Mouse (Mus musculus): ENCODE results near the gene Pld6.

Gene Pld6

DNA sequence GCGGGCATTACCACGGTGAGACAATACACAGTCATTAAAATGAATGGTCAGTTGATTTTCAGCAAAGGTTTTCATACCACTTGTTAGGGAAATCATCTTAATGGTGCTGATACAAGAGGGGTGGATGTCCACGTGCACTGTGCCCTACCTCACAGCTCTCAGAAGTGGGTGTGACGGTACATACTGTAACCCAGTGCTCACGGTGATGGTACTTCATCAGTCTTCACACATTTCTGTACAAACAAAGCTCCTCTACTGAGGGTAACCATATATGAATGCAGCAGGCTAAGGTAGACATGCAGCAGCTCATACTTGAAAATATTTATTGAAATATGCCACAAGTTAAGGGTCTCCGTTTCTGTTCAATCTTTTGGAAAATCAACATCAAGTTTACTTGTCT lies 3.9 kb downstream of the Pld6 start:
- no peak for DNase-seq

DNA sequence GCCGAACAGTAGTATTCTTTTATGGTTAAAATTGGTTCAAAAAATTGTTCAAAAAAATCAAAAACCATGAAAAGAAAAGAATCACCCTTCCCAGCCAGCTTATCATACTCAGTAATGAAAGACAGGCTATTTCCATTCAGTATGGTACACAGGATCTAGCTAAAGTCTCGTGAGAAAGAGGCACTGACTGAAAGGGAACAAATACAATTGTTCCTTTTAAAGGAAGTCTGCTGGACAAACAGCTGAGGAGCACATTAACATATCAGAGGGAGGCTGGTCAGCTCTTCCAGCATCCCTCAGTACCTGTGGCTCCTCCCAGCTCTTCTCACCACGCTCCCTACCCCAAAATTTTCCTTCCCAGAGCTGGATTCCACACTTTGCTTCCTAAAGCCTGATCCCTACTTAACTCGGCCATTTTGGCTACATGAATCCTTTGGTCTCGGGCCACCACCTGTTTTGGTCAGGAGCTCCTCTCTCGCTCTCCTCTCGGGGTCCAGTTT lies 5.3 kb downstream of the Pld6 start:
- no peak for DNase-seq

DNA sequence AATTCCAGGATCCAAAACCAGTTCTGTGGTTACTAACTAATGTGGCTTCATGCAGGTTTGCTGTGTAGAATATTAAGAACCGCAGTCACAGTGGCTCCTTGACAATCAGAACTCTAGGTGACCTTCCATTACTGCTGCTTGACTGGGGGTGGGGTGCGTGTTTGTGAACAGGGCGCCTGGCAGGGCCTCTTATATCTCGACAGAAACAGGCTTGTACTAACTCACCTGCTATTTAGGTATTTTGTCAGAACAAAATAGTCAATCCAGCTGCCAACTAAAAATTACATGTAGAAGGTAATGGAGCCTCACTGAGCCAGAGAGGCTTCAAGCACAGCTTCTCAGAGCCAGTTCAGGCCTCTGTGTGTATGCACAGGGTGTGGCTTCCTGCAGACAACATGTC lies 7.2 kb downstream of the Pld6 start:
- DNase-seq: no peak

DNA sequence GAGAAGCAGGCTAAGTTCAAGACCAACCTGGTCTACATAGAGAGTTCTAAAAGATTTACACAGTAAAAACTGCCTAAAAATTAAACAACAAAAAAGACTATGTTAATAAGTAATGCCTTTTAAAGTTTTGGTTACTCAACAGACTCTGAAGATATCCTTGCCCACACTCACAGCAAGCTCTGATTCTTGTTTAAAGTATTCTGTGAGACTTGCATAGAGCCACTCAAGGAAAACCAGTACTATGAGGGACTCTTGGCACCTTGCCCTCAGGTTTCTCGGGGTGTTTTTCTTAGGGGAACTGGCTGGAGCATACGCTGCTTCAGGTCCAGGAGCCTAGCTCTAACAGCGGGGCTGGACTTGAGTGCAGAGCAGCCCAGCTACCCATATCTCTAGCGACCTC lies 8.0 kb downstream of the Pld6 start:
- DNase-seq: no peak

DNA sequence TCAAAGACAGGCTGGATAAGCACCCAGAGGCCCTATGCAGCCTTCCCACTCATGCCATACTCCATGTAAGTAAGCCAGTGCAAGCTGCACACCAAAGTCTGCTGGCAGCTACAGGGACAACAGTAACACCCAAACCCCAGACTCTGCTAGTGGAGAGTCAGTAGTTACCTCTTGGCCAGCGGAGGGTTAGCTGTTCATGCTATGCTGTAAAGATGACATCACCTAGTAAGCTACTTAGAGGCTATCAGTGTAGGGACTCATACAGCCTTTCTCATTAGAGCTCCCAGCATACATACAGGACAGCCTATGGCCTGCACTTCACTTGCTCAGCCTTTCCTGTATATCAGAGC lies 8.6 kb downstream of the Pld6 start:
- DNase-seq: no peak

DNA sequence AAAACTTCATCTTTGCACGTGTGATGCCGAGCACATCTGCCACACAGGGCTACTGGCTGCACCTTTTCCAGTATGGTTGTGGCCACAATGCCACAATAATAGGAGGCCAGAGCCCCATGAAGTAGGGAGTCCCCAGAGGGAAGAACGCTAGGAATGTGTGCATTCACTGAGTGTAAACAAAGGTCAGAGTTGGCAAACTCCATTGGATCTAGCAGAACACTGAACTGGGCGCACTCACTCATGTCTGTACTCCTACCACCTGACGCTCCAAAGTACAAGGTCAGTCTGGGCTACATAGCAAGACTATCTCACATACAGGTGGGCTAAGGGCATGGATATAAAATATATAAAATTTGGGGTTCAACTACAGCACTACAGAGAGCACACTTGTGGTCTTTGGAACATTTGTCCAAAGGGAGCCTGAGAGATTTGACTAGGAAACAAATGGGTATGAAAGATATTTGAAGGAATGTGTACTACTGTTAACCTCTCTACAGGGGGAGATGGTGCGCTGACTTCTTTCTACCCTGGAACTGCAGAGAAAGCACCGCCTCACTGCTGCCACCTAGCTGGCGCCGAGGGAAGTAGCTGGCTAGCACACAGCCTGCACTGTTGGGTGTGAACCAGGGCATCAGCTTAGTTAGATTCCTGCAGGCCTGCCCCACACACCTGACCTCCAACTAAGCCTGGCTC lies 9.1 kb downstream of the Pld6 start:
- DNase-seq: peak; percentile 83

DNA sequence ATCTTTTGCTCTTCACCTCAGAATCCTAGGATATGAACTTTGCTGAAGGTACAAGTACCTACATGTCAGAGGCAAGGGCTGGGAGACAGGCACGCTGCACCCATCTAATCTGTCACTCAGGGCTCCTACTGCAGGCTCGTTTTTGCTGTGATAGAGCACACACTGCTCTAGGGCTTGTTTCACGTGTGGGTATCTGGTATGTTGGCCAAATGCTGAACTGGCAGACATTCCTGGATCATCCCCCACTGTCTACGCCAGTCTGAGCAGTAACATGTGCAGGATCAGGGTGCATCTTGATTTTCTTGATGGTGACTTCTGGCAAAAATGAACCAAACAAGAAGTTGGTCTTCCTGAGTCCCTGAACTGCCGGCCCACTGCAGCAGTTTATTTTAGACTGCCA lies 10.2 kb downstream of the Pld6 start:
- no peak for DNase-seq

DNA sequence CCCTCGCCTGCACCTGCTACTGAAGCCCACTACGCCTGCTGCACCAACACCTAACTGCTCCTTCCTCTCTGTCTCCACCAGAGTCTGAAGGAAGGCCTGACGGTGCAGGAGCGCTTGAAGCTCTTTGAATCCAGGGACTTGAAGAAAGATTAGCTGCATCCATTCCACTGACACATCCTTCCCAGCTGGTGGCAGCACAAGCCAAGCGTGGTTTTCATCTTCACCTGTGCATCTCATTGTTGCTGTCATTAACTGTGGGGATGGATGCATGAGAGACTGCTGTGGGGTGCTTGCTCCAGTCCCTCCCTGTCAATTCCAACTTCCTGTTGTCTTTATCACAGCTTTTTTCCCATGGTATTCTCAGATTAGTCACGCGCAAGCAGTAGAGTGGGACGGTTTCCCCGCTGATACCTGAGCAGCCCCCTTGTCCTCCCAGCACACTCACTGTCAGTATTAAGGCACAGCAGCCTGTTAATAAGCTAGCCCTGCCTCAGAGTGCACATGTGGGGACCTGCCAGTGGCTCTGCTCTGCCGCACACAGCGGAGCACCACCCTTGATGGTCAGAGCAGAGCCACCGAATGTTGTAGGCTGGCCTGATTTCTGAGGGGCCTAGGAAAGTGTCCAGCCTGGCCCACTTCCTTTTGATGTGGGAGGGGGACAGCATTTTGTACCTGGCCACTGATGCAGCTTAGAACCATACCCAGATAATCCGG lies 11.9 kb downstream of the Pld6 start:
- no peak for DNase-seq

DNA sequence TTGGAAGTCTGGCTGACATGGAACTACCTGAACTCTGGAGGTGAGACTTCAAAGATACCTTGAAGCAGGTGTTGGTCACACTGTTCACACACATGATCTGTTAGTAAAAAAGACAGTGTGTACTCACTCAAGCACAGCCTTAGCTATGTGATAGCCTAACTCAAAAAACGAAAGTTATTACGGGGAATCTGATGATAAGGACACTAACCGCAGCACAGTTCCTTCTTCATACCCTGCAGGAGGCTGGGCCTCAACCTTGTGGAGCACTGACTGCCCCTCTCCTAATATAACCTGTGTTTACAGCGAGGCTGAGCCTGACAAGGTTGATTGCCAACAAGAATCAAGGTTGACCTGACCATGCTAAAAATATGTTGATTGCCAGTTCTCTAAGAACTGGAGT lies 12.9 kb downstream of the Pld6 start:
- no peak for DNase-seq

DNA sequence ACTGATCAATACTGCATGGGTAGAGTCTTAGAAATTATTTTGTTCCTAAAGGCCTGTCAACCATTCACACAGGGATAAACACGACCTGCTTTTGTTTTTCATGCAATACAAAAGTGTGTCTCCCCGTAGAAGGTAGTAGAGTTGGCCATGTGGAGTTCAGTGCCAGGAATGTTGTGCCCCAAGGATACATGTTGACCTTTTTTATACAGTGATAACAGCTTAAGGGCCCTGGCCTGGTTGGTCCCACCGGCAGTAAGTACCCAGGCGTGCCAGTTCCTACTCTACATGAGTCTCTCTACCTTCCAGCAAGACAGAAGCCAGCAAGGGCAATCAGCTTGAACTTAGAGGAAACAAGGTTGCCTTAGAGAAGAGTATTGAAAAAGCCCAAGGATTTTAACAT lies 14.5 kb downstream of the Pld6 start:
- no peak for DNase-seq

DNA sequence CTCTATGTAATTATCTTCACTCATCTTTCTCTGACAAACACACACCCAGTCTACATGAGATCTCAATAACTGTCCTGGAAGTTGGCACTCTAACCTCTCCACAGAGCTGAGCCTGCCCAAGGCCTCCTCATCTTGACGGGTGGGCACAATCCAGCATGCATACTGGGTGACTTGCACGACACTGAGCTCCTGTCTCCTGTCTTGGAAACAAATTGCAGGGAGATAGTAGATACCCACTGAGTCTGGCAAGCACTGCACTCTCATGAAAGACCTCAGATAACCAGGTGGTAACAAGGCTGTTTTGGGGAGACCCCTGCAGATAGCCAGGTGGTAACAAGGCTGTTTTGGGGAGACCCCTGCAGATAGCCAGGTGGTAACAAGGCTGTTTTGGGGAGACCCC lies 15.2 kb downstream of the Pld6 start:
- DNase-seq: no peak

DNA sequence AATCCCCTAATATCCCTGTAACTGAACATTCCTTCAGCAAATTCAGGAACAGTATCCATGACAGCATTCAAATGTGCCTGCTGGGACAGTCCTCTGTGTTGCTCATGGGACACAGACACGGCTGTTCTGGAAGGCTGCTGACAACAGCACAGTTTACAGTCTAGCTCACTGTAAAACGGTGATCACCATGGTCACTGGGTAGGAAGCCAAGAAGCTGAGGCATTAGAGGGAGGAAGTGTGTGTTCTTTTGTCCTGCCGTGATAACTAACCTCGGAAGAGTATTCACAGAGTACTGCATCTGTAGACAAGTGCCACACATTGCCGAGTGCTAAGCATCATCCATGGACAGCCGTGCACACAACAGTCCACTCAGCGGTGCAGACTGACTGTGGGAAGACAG lies 16.7 kb downstream of the Pld6 start:
- DNase-seq: no peak

DNA sequence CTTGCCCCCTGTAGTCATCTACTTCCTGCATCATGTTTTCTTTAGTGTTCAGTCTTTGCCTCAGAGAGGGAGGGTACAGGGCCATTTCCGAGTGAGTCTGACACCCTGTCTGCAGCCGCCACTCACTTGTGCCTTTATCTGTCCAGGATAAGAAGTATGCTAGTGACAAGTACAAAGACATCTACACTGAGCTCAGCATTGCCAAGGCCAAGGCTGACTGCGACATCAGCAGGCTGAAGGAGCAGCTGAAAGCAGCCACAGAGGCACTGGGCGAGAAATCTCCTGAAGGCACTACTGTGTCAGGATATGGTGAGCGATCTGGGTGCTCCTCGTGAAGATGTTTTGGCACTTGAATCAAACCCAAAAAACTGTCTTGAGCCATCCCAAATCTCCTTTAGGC lies 17.7 kb downstream of the Pld6 start:
- DNase-seq: no peak

DNA sequence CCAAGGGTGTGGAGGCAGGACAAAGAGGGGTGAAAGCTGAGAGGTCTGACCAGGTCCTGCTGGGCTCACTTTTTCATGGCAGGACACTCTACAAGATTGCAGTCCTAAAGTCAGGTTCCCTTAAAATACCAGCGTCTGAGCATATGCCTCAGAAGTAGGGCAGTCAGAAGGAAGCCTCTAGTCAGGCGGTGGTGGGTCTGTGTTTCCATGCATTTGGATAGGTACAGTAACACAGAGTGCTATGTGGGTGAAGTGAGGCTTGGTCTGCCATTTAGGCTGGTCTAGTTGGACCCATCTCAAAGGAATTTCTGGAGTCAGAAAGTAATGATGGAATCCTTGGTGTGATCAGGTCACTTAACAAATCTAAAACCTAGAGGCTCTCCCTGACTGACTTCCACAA lies 18.1 kb downstream of the Pld6 start:
- DNase-seq: no peak

DNA sequence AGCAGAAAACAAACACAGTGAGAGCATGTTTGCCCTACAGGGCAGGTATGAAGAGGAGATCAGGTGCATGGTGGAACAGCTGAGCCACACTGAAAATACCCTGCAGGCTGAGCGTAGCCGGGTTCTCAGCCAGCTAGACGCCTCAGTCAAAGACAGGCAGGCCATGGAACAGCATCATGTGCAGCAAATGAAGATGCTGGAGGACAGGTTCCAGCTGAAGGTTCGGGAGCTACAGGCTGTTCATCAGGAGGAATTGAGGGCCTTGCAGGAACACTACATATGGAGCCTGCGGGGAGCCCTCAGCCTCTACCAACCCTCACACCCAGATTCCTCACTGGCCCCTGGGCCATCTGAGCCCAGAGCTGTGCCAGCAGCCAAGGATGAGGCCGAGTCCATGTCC lies 26.6 kb downstream of the Pld6 start:
- no peak for DNase-seq

DNA sequence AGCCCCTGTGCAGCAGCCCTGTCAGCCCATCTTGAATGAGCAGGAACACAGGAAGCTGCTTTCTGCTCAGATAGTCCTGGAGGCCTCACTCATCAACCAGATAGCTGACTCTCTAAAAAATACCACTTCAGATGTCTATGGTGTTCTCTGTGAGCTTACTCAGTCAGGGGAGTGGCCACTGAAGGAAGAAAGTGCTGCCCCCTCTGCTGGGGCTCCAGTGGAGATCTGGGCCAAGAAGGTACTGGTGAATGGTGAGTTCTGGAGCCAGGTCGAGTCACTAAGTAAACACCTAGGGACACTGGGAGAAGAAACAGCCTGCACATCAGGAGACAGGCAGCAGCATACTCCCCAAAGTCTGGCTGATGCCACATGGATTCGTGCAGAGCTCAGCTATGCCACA lies 27.8 kb downstream of the Pld6 start:
- DNase-seq: no peak

DNA sequence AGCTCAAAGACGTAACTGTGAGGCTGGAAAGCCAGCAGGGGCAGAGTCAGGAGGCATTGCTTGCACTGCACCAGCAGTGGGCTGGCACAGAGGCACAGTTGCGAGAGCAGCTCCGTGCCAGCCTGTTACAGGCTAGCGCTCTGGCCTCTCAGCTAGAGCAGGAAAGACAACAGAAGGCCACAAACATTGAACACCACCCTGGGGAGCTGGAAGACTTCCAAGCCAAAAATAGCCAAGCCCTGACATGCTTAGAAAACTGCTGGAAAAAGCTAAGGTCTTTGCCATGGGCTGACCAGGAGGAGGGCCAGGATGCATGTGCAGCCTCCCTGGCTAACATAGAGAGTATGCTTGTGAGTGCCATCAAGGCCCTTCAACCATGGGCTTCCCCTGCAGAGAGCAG lies 28.3 kb downstream of the Pld6 start:
- DNase-seq: no peak

DNA sequence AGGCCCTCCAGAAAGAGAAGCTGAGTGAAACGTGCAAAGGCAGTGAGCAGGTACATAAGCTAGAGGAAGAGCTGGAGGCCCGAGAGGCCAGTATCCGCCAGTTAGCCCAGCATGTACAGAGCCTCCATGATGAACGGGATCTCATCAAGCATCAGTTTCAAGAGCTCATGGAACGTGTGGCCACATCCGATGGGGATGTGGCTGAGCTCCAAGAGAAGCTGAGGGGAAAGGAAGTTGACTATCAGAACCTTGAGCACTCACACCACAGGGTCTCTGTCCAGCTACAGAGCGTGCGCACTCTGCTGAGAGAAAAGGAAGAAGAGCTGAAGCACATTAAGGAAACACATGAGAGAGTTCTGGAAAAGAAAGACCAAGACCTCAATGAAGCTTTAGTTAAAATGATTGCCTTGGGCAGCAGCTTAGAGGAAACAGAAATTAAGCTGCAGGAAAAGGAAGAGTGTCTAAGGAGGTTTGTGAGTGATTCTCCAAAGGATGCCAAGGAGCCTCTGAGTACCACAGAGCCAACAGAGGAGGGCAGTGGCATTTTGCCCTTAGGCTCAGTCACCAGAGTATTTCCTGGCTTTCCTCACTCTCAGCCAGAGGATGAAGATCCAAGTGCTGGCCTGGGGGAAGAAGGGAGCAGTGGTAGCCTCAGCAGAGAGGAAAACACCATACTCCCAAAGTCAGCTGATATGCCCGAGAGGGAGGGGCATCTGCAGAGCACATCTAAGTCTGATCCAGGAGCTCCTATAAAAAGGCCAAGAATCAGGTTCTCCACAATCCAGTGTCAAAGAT lies 29.1 kb downstream of the Pld6 start:
- no peak for DNase-seq

DNA sequence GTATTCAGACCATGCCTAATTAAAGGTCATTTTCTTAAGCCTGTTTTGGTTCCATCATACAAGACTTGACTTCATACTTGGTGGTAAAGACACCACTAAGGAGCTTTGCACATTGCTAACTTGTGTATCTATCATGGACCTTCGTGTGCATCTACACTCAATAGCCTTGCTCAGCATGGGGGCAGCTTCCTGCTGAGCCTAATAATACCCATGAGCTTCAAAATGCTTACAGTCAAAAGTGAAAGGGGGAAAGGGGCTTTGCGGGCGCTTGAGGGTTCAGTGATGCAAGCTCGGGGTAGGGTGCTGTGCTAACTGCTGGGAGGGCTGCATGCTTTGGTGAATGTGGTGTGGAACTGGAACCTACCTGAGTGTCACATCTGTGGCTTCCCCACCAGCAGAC lies 31.1 kb downstream of the Pld6 start:
- DNase-seq: no peak

DNA sequence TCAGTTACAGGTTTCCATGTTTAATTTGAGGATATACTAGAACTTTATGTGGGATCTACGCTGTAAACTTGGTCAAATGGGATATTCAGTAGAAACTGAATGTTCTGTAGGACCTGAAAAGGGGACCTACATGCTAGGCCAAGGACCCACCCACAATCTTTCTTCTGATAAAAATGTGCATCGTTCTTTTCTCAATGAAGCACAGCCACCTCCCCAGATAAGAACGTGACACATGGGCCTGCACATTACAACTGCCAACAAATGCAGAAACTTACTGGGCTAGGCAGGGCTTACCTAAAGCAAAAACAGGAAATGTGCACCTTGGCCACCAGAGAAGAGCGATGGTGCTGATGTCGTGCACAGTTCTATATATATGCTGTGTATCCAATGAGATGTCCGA lies 32.9 kb downstream of the Pld6 start:
- no peak for DNase-seq

DNA sequence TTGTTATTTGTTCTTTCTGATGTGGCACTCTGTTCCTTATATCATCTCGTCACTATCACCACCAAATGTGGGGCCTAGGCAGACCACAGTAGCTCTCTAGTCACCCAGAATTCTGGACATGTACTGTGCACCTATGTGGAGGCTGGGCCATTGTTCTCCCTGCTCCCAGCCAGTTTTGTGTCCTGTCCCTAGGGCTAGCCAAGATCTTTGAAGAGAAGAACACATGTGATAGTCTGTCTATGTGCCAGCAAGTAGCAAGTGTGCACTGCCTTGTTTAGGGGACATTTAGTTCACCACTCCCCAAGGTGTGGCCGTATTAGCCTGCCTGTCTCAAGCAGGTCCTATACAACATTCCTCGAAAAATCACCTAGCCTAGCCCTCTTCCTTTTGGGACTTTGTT lies 38.4 kb downstream of the Pld6 start:
- DNase-seq: no peak

DNA sequence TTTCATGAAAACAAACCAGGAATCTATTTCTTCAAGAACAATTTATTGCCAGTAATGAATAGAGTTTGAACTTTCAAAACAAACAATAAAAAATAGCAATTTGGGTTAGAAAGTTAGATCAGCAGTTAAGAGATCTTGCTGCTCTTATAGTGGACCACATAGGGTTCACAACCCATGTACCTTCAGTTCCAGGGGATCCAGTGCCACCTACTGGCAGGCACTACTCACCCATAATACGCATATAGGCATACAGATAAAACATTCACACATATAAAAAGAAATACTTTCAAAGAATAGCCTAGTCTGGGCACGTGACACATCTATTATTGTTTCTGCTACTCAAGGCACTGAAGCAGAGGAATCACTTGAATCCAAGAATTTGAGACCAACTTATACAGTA lies 40.8 kb downstream of the Pld6 start:
- peak; percentile 49 to 51 for DNase-seq

DNA sequence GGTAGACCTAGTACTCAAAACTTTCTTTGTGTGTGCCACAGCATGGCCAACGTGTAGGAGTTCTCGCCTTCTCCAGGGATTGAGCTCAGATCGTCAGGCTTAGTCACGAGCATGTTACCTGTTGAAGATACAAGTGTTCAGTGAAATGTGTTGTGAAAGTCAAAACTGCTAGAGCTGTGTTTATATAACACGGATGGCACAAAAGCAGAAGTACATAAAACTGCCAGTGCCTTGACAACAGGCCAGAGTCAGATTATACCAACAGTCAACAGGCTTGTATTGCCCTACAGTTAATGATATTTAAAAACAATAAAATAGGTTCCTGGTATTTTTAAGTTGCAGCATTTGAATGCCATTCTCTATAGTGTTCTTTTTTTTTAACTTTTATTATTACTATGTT lies 41.6 kb downstream of the Pld6 start:
- no peak for DNase-seq

DNA sequence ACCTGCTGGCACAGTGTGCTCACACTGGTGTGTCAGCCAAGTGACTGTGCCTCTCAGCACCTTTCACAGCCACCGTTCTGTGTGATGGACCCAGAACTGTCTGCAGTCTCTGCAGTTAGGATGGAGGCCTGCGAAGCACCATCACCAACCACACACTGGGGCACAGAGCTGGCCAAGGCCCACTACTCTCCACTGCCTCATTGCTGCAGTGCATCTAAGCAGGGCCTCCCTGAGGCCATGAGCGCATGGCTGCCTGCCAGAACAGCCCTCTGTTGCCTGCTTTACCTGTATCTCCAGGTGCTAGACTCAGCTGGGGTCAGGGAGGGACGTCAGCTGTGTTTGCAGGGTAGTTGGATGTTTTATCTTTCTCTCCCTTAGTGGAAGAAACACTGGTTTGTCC lies 43.1 kb downstream of the Pld6 start:
- DNase-seq: no peak
